Mouse (Mus musculus) thymus, postnatal 4 days (tissue): ENCODE results near the gene Yeats4.
A peak's percentile ranks its signal among the peaks of the same experiment; 100 is the strongest.
"Not testable (repeated sequence)": the region's sequence is repeated elsewhere in the genome, so short reads cannot be mapped to it uniquely, and the experiment has no call there.

Experiments used
- DNase-seq: peaks from one replicate; pipeline ENCODE4 v3.0.0; 2021

Yeats4 gene

GRCm38 (mm10) chr10:117224102-117224990 lies at the start of gene Yeats4:
Gene Yeats4, minus strand, starts transcription at chr10:117224507.
- DNase-seq = peak; percentile 98

- no peak for DNase-seq
Observed at GRCm38 (mm10) chr10:117272023-117272422, 47.7 kb upstream of the Yeats4 start.

GRCm38 (mm10) chr10:117259870-117260269 lies 35.6 kb upstream of the Yeats4 start:
- DNase-seq = no peak

- no peak for DNase-seq
Observed at GRCm38 (mm10) chr10:117238603-117239002, 14.3 kb upstream of the Yeats4 start, which contains the start of gene 9530003J23Rik. Gene 9530003J23Rik, minus strand, starts transcription at chr10:117238703.

GRCm38 (mm10) chr10:117235866-117236265 lies 11.6 kb upstream of the Yeats4 start:
- no peak for DNase-seq

- DNase-seq = no peak
Observed at GRCm38 (mm10) chr10:117234825-117235224, 10.5 kb upstream of the Yeats4 start.

- no peak for DNase-seq
Observed at GRCm38 (mm10) chr10:117229826-117230225, 5.5 kb upstream of the Yeats4 start.

- DNase-seq = no peak
Observed at GRCm38 (mm10) chr10:117226002-117226401, 1.7 kb upstream of the Yeats4 start.

- DNase-seq = no peak
Observed at GRCm38 (mm10) chr10:117225094-117225493, 787 bp upstream of the Yeats4 start.

GRCm38 (mm10) chr10:117223758-117224101 lies 577 bp downstream of the Yeats4 start:
- no peak for DNase-seq

- no peak for DNase-seq
Observed at GRCm38 (mm10) chr10:117222821-117223220, 1.5 kb downstream of the Yeats4 start.

- no peak for DNase-seq
Observed at GRCm38 (mm10) chr10:117218351-117218750, 6.0 kb downstream of the Yeats4 start.

GRCm38 (mm10) chr10:117217246-117217840 lies 7.0 kb downstream of the Yeats4 start:
- DNase-seq = no peak

- DNase-seq = peak; percentile 84
Observed at GRCm38 (mm10) chr10:117216793-117217192, 7.5 kb downstream of the Yeats4 start.

GRCm38 (mm10) chr10:117216132-117216495 lies 8.2 kb downstream of the Yeats4 start:
- DNase-seq = peak; percentile 27

GRCm38 (mm10) chr10:117215409-117216131 lies 8.7 kb downstream of the Yeats4 start:
- DNase-seq = peak; percentile 46

- no peak for DNase-seq
Observed at GRCm38 (mm10) chr10:117211023-117211422, 13.3 kb downstream of the Yeats4 start.

GRCm38 (mm10) chr10:117209469-117209938 lies 14.8 kb downstream of the Yeats4 start:
- DNase-seq = peak; percentile 54

- DNase-seq = not testable (repeated sequence)
Observed at GRCm38 (mm10) chr10:117208787-117209186, 15.5 kb downstream of the Yeats4 start.

- no peak for DNase-seq
Observed at GRCm38 (mm10) chr10:117208221-117208620, 16.1 kb downstream of the Yeats4 start.

- DNase-seq = no peak
Observed at GRCm38 (mm10) chr10:117206070-117206469, 18.2 kb downstream of the Yeats4 start.

GRCm38 (mm10) chr10:117203558-117203981 lies 20.7 kb downstream of the Yeats4 start:
- no peak for DNase-seq

GRCm38 (mm10) chr10:117202981-117203557 lies 21.2 kb downstream of the Yeats4 start:
- DNase-seq = no peak
